Mouse (Mus musculus): ENCODE measurements around the gene 4921517D22Rik.

GRCm38 (mm10) chr13:59661387-59661786, 32.5 kb downstream of the 4921517D22Rik start:
- TF ChIP-seq CTCF (IDR thresholded peaks at IDR 0.05; ENCODE audit: extremely low read depth, insufficient read length, insufficient replicate concordance, low read depth, low read length) (no peak), POLR2A (IDR thresholded peaks at IDR 0.05; ENCODE audit: low read depth, low read length) (no peak)
